Mouse (Mus musculus): ENCODE measurements around the gene Fnbp1l. TPM values are rescaled to one million over a fixed set of nuclear protein-coding genes. Genes with fewer than 3 reads are reported as not detected.

Fnbp1l gene
- total and polyA plus RNA-seq, 3 experiments = 7.6 to 17.4 (median 17.2) TPM

GRCm38 (mm10) chr3:122528477-122528876 is 91.0 kb downstream of the Fnbp1l start:
- no peak overlapping the region for H3K9ac ChIP-seq (ENCODE audit: low read depth, low read length)
- H3K27me3 ChIP-seq (ENCODE audit: control insufficient read depth, insufficient read depth, low read length) = no peaks in the 10 kb centered on the region
- 79% methylated on average over 3 of the region's 3 CpGs for WGBS
- DNase-seq = no peak
- H3K36me3 ChIP-seq (ENCODE audit: control insufficient read depth, insufficient read depth, low read length) = no peaks in the 10 kb centered on the region
- H3K27ac ChIP-seq = no peak overlapping the region
- intact Hi-C loops (cut with DNase I) = no loop called here
- no peaks in the 10 kb centered on the region for H3K79me2 ChIP-seq (replicated peaks; ENCODE audit: control insufficient read depth, insufficient read depth, low read length)
- no peaks in the 10 kb centered on the region for H3K4me1 ChIP-seq (ENCODE audit: control insufficient read depth, insufficient read depth, low read length)
- no peak overlapping the region for H3K4me3 ChIP-seq
- TF ChIP-seq CTCF (IDR thresholded peaks at IDR 0.05) (no peak), POLR2A (IDR thresholded peaks at IDR 0.05; ENCODE audit: insufficient read depth, low read depth, low read length) (no peak), EP300 (IDR thresholded peaks at IDR 0.05; ENCODE audit: insufficient read depth, low read depth, low read length) (no peak)

GRCm38 (mm10) chr3:122521294-122521693 is 98.2 kb downstream of the Fnbp1l start:
- WGBS = 37% methylated on average over 1 of the region's 1 CpGs
- intact Hi-C loops (cut with DNase I) = no loop called here
- Histone ChIP-seq H3K36me3 (ENCODE audit: control insufficient read depth, insufficient read depth, low read length) (no peaks in the 10 kb centered on the region), H3K79me2 (replicated peaks; ENCODE audit: control insufficient read depth, insufficient read depth, low read length) (no peaks in the 10 kb centered on the region), H3K9ac (ENCODE audit: low read depth, low read length) (no peak overlapping the region), H3K27me3 (ENCODE audit: control insufficient read depth, insufficient read depth, low read length) (no peaks in the 10 kb centered on the region), H3K27ac (no peak overlapping the region), H3K4me3 (no peak overlapping the region), H3K4me1 (ENCODE audit: control insufficient read depth, insufficient read depth, low read length) (no peaks in the 10 kb centered on the region)
- TF ChIP-seq CTCF (IDR thresholded peaks at IDR 0.05) (no peak), POLR2A (IDR thresholded peaks at IDR 0.05; ENCODE audit: insufficient read depth, low read depth, low read length) (no peak), EP300 (IDR thresholded peaks at IDR 0.05; ENCODE audit: insufficient read depth, low read depth, low read length) (no peak)
- DNase-seq = no peak

- Histone ChIP-seq H3K4me3 (no peak overlapping the region), H3K27ac (no peak overlapping the region), H3K27me3 (ENCODE audit: control insufficient read depth, insufficient read depth, low read length) (no peaks in the 10 kb centered on the region), H3K9ac (ENCODE audit: low read depth, low read length) (no peak overlapping the region), H3K79me2 (replicated peaks; ENCODE audit: control insufficient read depth, insufficient read depth, low read length) (no peaks in the 10 kb centered on the region), H3K36me3 (ENCODE audit: control insufficient read depth, insufficient read depth, low read length) (no peaks in the 10 kb centered on the region), H3K4me1 (ENCODE audit: control insufficient read depth, insufficient read depth, low read length) (no peaks in the 10 kb centered on the region)
- 89% methylated on average over 4 of the region's 4 CpGs for WGBS
- intact Hi-C loops (cut with DNase I) = no loop called here
- no peak for TF ChIP-seq CTCF (IDR thresholded peaks at IDR 0.05)
- no peak for TF ChIP-seq POLR2A (IDR thresholded peaks at IDR 0.05; ENCODE audit: insufficient read depth, low read depth, low read length)
- TF ChIP-seq EP300 (IDR thresholded peaks at IDR 0.05; ENCODE audit: insufficient read depth, low read depth, low read length) = no peak
- no peak for DNase-seq
Measured at GRCm38 (mm10) chr3:122520875-122521274, 98.6 kb downstream of the Fnbp1l start.

DNA sequence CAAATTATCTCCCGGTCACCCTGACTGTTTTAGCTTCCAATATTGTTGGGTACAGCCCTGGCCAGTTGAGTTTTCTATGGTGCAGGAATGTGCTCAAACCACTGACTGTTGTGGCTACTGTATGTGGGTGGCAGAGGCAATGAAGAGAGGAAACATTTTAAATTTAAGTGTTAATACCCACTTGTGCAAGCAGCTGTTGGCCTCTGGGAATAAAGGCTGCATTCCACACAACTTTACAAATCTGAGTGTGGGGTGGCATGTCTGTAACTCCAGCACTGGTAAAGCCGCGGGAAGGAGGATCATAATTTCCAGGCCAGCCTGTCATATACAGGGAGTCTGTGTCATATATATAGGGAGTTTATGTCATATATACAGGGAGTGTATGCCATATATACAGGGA is 99.2 kb downstream of the Fnbp1l start:
- no peaks in the 10 kb centered on the region for H3K27me3 ChIP-seq (ENCODE audit: control insufficient read depth, insufficient read depth, low read length)
- TF ChIP-seq POLR2A (IDR thresholded peaks at IDR 0.05; ENCODE audit: insufficient read depth, low read depth, low read length) (no peak), CTCF (IDR thresholded peaks at IDR 0.05) (no peak), EP300 (IDR thresholded peaks at IDR 0.05; ENCODE audit: insufficient read depth, low read depth, low read length) (no peak)
- no peaks in the 10 kb centered on the region for H3K36me3 ChIP-seq (ENCODE audit: control insufficient read depth, insufficient read depth, low read length)
- no peak overlapping the region for H3K4me3 ChIP-seq
- DNase-seq = no peak
- intact Hi-C loops (cut with DNase I) = no loop called here
- no peak overlapping the region for H3K9ac ChIP-seq (ENCODE audit: low read depth, low read length)
- 82% methylated on average over 3 of the region's 3 CpGs for WGBS
- H3K79me2 ChIP-seq (replicated peaks; ENCODE audit: control insufficient read depth, insufficient read depth, low read length) = no peaks in the 10 kb centered on the region
- H3K4me1 ChIP-seq (ENCODE audit: control insufficient read depth, insufficient read depth, low read length) = no peaks in the 10 kb centered on the region
- H3K27ac ChIP-seq = no peak overlapping the region

DNA sequence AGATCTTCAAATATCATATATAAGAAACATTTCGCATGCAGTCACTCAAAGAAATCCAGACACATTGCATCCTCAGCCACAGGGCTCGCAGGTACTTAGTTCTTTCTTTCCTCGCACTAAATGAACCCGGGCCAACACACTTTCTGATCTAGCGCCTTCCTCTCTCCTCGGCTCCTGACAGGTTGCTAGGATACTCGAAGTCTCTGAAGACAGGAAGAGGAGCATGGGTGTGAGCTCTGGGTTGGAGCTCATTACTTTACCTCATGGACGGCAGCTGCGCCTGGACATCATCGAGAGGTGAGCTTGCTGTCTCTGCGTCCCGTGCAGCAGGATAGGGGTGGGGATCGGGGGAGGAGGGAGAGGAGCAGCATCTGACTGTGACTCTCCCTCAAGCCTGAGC is 100.4 kb downstream of the Fnbp1l start:
- Histone ChIP-seq H3K36me3 (ENCODE audit: control insufficient read depth, insufficient read depth, low read length) (no peaks in the 10 kb centered on the region), H3K4me1 (ENCODE audit: control insufficient read depth, insufficient read depth, low read length) (no peaks in the 10 kb centered on the region), H3K27ac (no peak overlapping the region), H3K9ac (ENCODE audit: low read depth, low read length) (no peak overlapping the region), H3K27me3 (ENCODE audit: control insufficient read depth, insufficient read depth, low read length) (no peaks in the 10 kb centered on the region), H3K4me3 (no peak overlapping the region), H3K79me2 (replicated peaks; ENCODE audit: control insufficient read depth, insufficient read depth, low read length) (no peaks in the 10 kb centered on the region)
- intact Hi-C loops (cut with DNase I) = loop anchor here (10.0 kb wide), 1 partner anchor 266 kb away; no protein-coding TSS in a partner anchor
- DNase-seq = no peak
- TF ChIP-seq EP300 (IDR thresholded peaks at IDR 0.05; ENCODE audit: insufficient read depth, low read depth, low read length) (no peak), CTCF (IDR thresholded peaks at IDR 0.05) (no peak), POLR2A (IDR thresholded peaks at IDR 0.05; ENCODE audit: insufficient read depth, low read depth, low read length) (no peak)
- WGBS = 49% methylated on average over 13 of the region's 13 CpGs

GRCm38 (mm10) chr3:122518231-122518736 is 101.2 kb downstream of the Fnbp1l start:
- no peaks in the 10 kb centered on the region for H3K27me3 ChIP-seq (ENCODE audit: control insufficient read depth, insufficient read depth, low read length)
- H3K4me3 ChIP-seq = no peak overlapping the region
- H3K79me2 ChIP-seq (replicated peaks; ENCODE audit: control insufficient read depth, insufficient read depth, low read length) = no peaks in the 10 kb centered on the region
- WGBS = 66% methylated on average over 9 of the region's 9 CpGs
- no peak for DNase-seq
- no peak overlapping the region for H3K9ac ChIP-seq (ENCODE audit: low read depth, low read length)
- H3K4me1 ChIP-seq (ENCODE audit: control insufficient read depth, insufficient read depth, low read length) = no peaks in the 10 kb centered on the region
- no peak overlapping the region for H3K27ac ChIP-seq
- no peak for TF ChIP-seq CTCF (IDR thresholded peaks at IDR 0.05)
- TF ChIP-seq EP300 (IDR thresholded peaks at IDR 0.05; ENCODE audit: insufficient read depth, low read depth, low read length) = no peak
- no peak for TF ChIP-seq POLR2A (IDR thresholded peaks at IDR 0.05; ENCODE audit: insufficient read depth, low read depth, low read length)
- intact Hi-C loops (cut with DNase I) = loop anchor here (10.0 kb wide), 1 partner anchor 267 kb away; no protein-coding TSS in a partner anchor
- no peaks in the 10 kb centered on the region for H3K36me3 ChIP-seq (ENCODE audit: control insufficient read depth, insufficient read depth, low read length)
